Mouse (Mus musculus) hindbrain, embryonic 11.5 days (tissue): ENCODE data around the gene Nfkbia. TPM values are rescaled to one million over a fixed set of nuclear protein-coding genes. Genes with fewer than 3 reads are reported as not detected.

ENCODE experiments used
- ATAC-seq: fragments of 200-750 bp; cut with Nextera tagmentation; 2 replicates; pipeline ENCODE4 v1.8.0; 2017; ENCODE audit warnings: mild to moderate bottlenecking, moderate TSS enrichment, moderate library complexity; ENCODE audit not compliant: low FRiP score
- DNase-seq: peaks from one replicate; pipeline ENCODE4 v3.0.0-alpha.2; 2015; ENCODE audit warnings: low spot score
- H3K27ac ChIP-seq: fragments of 300-500 bp; sonication (generic); 2 replicates; pipeline ENCODE4 v1.5.1; 2014; ENCODE audit warnings: mild to moderate bottlenecking, low read depth, low read length
- H3K27me3 ChIP-seq: fragments of 300-500 bp; sonication (generic); 2 replicates; pipeline ENCODE4 v1.6.1; 2014; ENCODE audit warnings: mild to moderate bottlenecking, low read length, moderate library complexity, mixed read lengths; ENCODE audit not compliant: control insufficient read depth, insufficient read depth
- H3K36me3 ChIP-seq: fragments of 300-500 bp; sonication (generic); 2 replicates; pipeline ENCODE4 v1.6.1; 2014; ENCODE audit warnings: mild to moderate bottlenecking, low read length, moderate library complexity, mixed read lengths; ENCODE audit not compliant: control insufficient read depth, insufficient read depth
- H3K4me1 ChIP-seq: fragments of 300-500 bp; sonication (generic); replicated peaks from 2 replicates; pipeline ENCODE4 v1.6.1; 2014; ENCODE audit warnings: low read length, mixed read lengths; ENCODE audit not compliant: control insufficient read depth, insufficient read depth
- H3K4me2 ChIP-seq: fragments of 300-500 bp; sonication (generic); replicated peaks from 2 replicates; pipeline ENCODE4 v1.6.1; 2014; ENCODE audit warnings: mild to moderate bottlenecking, low read depth, low read length
- H3K4me3 ChIP-seq: fragments of 300-500 bp; sonication (generic); 2 replicates; pipeline ENCODE4 v1.5.1; 2014; ENCODE audit warnings: low read depth, low read length
- H3K9ac ChIP-seq: fragments of 300-500 bp; sonication (generic); 2 replicates; pipeline ENCODE4 v1.6.1; 2014; ENCODE audit warnings: low read depth, low read length
- H3K9me3 ChIP-seq: fragments of 300-500 bp; sonication (generic); 2 replicates; pipeline ENCODE4 v1.6.1; 2016; ENCODE audit warnings: low read length; ENCODE audit not compliant: control insufficient read depth
- WGBS: fragments of 180-500 bp; shearing (Covaris S2); extraction: QIAGEN DNeasy Blood & Tissue Kit; methylation state at CpG from one replicate; pipeline ENCODE4 v1.1.7; 2014; 5-methylcytosine and 5-hydroxymethylcytosine counted together
- polyA plus RNA-seq: library from polyadenylated mRNA; unstranded; fragments of >200 nt; fragmentation: Nextera tagmentation; extraction: Ambion mirVana; gene quantifications from 2 replicates; pipeline ENCODE4 v1.2.1, GENCODE M21; 2014

Nfkbia gene
- polyA plus RNA-seq, 1 experiment from 2014 or later, result 46.9 TPM

- H3K4me2 ChIP-seq, result no peak overlapping the region
- no peak overlapping the region for H3K9ac ChIP-seq
- DNase-seq, result no peak
- H3K9me3 ChIP-seq, result no peaks in the 10 kb centered on the region
- no peak overlapping the region for H3K4me3 ChIP-seq
- H3K27me3 ChIP-seq, result no peaks in the 10 kb centered on the region
- H3K36me3 ChIP-seq, result no peaks in the 10 kb centered on the region
- no peak for ATAC-seq
- no peaks in the 10 kb centered on the region for H3K4me1 ChIP-seq
- WGBS, result 84% methylated on average over 9 of the region's 10 CpGs
- H3K27ac ChIP-seq, result no peak overlapping the region
Measured at GRCm38 (mm10) chr12:55455206-55455605, 37.2 kb downstream of the Nfkbia start.

GRCm38 (mm10) chr12:55453924-55454323 is 38.5 kb downstream of the Nfkbia start:
- Histone ChIP-seq H3K27me3 (no peaks in the 10 kb centered on the region), H3K36me3 (no peaks in the 10 kb centered on the region), H3K4me1 (no peaks in the 10 kb centered on the region), H3K4me2 (no peak overlapping the region), H3K9ac (no peak overlapping the region), H3K4me3 (no peak overlapping the region), H3K9me3 (no peaks in the 10 kb centered on the region), H3K27ac (no peak overlapping the region)
- WGBS, result 70% methylated on average over 4 of the region's 4 CpGs
- DNase-seq (no peak), ATAC-seq (no peak)

DNA sequence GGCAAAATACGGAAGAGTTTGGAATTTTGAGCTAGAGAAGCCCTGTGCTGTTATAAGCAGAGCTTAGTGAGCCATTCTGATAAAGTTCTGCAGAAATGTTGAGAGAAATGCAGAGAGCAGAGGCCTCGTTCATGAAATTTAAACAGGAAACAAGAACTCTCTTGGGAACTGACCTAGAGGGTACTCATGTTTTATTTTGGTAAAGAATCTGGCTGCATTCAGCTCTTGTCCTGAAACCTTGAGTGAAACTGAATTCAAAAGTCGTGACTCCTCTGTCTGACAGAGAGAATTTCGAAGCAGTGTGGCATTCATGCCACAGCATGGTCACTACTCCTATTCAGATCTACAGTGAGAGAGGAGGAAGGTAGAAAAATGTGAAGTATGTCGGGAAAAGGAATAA is 39.6 kb downstream of the Nfkbia start:
- no peak overlapping the region for H3K4me2 ChIP-seq
- 49% methylated on average over 5 of the region's 5 CpGs for WGBS
- no peak for ATAC-seq

DNA sequence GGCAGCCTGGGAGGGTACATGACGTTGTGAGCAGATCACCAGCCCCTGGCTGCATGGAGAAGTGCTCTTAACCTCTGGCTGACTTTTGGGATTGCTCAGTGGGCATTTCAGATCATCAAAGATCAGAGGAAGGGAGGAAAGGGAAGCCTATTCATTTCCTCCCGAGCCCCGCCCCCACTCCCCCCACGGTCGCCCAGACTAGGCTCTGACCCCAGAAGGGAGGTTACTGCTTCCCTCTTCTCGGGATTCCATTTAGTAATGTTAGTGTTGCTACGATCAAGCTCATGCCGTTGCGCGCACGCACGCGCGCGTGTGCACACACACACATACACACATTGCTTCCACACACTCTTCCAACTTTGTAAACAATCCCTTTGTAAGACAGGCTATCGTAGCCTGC is 42.0 kb downstream of the Nfkbia start:
- Histone ChIP-seq H3K36me3 (no peaks in the 10 kb centered on the region), H3K27ac (no peak overlapping the region), H3K9me3 (no peaks in the 10 kb centered on the region), H3K4me2 (no peak overlapping the region), H3K4me3 (no peak overlapping the region), H3K4me1 (no peaks in the 10 kb centered on the region; the same call in 1 of the 2 replicates), H3K9ac (no peak overlapping the region), H3K27me3 (no peaks in the 10 kb centered on the region)
- ATAC-seq, result no peak
- 60% methylated on average over 16 of the region's 16 CpGs for WGBS
- no peak for DNase-seq

More for the DNA sequence above, 39.6 kb downstream of the Nfkbia start:
- no peaks in the 10 kb centered on the region for H3K27me3 ChIP-seq
- no peak overlapping the region for H3K4me3 ChIP-seq
- no peaks in the 10 kb centered on the region for H3K36me3 ChIP-seq
- H3K4me1 ChIP-seq, result no peaks in the 10 kb centered on the region
- H3K9ac ChIP-seq, result no peak overlapping the region
- H3K27ac ChIP-seq, result no peak overlapping the region
- no peak for DNase-seq
- no peaks in the 10 kb centered on the region for H3K9me3 ChIP-seq

DNA sequence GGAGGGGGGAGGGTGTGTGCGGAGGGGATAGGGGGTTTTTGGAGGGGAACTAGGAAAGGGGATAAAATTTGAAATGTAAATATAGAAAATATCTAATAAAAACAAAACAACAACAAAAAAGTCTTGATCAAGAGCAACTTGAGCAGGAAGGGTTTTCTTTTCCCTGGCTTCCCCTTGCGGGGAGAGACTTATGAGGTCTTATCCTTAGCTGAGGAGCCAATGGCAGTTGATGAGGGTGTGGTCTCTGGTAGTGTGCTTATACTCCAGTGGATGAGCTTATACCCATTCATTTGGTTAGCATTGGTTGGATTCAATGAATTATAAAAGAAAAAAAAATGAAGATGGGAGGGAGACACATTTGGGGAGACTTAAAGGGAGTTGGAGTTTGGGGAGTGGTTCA is 43.4 kb downstream of the Nfkbia start:
- DNase-seq, result no peak
- Histone ChIP-seq H3K36me3 (no peaks in the 10 kb centered on the region), H3K9me3 (no peaks in the 10 kb centered on the region), H3K4me3 (no peak overlapping the region), H3K27ac (no peak overlapping the region), H3K4me1 (no peaks in the 10 kb centered on the region; the same call in 1 of the 2 replicates), H3K9ac (no peak overlapping the region), H3K27me3 (no peaks in the 10 kb centered on the region), H3K4me2 (no peak overlapping the region)
- ATAC-seq, result no peak
- 93% methylated on average over 2 of the region's 2 CpGs for WGBS

- no peak overlapping the region for H3K27ac ChIP-seq
- no peak for ATAC-seq
- no peak overlapping the region for H3K4me2 ChIP-seq
- H3K27me3 ChIP-seq, result no peaks in the 10 kb centered on the region
- H3K4me3 ChIP-seq, result no peak overlapping the region
- H3K9ac ChIP-seq, result no peak overlapping the region
- WGBS, result 72% methylated on average over 2 of the region's 2 CpGs
- no peak for DNase-seq
- no peaks in the 10 kb centered on the region for H3K36me3 ChIP-seq
- no peaks in the 10 kb centered on the region for H3K9me3 ChIP-seq
- no peaks in the 10 kb centered on the region; the same call in 1 of the 2 replicates for H3K4me1 ChIP-seq
Measured at GRCm38 (mm10) chr12:55448457-55448856, 44.0 kb downstream of the Nfkbia start.

GRCm38 (mm10) chr12:55447396-55447760 is 45.1 kb downstream of the Nfkbia start:
- Histone ChIP-seq H3K4me3 (no peak overlapping the region), H3K4me2 (no peak overlapping the region), H3K4me1 (no peaks in the 10 kb centered on the region; the same call in 1 of the 2 replicates), H3K36me3 (no peaks in the 10 kb centered on the region), H3K27me3 (no peaks in the 10 kb centered on the region), H3K9ac (no peak overlapping the region), H3K27ac (0 out of 2 replicates have a peak overlapping the region, but pooled peaks have one; percentile 59), H3K9me3 (no peaks in the 10 kb centered on the region)
- 75% methylated on average over 11 of the region's 11 CpGs for WGBS
- DNase-seq (no peak), ATAC-seq (no peak)

DNA sequence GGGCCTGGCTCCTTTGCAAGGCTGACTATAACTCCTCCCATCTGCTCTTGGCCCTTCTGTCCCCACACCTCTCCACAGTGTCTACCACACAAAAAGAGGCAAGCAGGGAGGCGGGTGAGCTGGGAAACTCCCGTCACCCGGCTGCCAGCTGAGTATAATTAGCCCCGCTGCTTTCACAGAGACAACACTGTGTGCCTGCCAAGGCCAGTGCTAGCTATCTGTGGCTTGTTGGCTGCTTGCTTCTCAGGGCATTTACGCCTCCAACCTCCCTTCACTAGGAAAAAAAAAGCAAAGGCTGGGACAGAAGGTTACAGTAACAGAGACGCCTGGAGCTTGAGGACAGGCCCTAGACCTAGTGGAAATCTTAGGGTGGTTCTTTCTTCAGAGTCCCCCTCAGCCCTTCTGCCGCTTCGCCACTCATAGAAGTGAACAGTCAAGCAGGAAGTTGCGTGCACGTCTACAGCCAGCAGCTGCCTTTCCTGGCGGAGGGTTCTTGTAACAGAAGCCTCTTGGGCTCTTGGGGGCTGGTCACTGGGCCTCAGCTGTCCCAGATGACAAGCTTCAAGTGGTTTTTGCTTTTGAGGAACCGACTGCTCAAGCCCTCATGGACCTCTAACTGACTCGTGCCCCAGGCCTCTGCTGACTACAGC is 45.6 kb downstream of the Nfkbia start:
- Histone ChIP-seq H3K27me3 (no peaks in the 10 kb centered on the region), H3K4me1 (no peaks in the 10 kb centered on the region; the same call in 1 of the 2 replicates), H3K4me3 (no peak overlapping the region), H3K36me3 (no peaks in the 10 kb centered on the region), H3K4me2 (no peak overlapping the region), H3K9me3 (no peaks in the 10 kb centered on the region), H3K9ac (no peak overlapping the region), H3K27ac (peak overlapping the region; percentile 59)
- ATAC-seq (peak; percentile 89), DNase-seq (peak; percentile 62)
- 29% methylated on average over 13 of the region's 13 CpGs for WGBS

DNA sequence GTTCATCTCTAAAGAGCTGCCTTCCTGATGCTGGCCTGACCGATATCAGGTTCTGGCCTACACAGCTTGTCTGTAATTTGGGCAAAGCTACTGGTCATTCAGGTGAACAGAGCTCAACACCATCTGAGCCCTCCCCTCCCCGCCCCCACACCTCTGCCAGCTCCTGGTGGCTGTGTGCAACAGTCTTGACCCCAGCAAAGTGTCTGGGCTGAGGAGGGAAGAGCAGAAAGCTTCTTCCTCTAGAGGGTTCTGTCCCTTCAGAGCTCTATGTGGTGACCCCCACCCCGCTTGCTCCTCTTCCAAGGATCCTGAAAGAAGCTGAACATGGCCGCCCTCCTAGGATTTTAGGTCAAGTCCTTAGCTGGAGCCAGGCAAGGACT is 46.1 kb downstream of the Nfkbia start:
- Histone ChIP-seq H3K27ac (peak overlapping the region; percentile 59), H3K4me3 (no peak overlapping the region), H3K4me1 (no peaks in the 10 kb centered on the region; the same call in 1 of the 2 replicates), H3K4me2 (no peak overlapping the region), H3K9ac (0 out of 2 replicates have a peak overlapping the region, but pooled peaks have one; percentile 20), H3K27me3 (no peaks in the 10 kb centered on the region), H3K9me3 (no peaks in the 10 kb centered on the region), H3K36me3 (no peaks in the 10 kb centered on the region)
- DNase-seq (no peak), ATAC-seq (peak; percentile 33; the same call in 1 of the 2 replicates)
- WGBS, result 75% methylated on average over 4 of the region's 4 CpGs
